Mouse (Mus musculus) cortical plate, adult 2 months (tissue): ENCODE data around the gene Prkcd. TPM values are rescaled to one million over a fixed set of nuclear protein-coding genes. Genes with fewer than 3 reads are reported as not detected.

Source experiments
- H3K27ac ChIP-seq: fragments of 200-500 bp; 2 replicates; pipeline ENCODE4 v1.5.1; 2012; ENCODE audit warnings: low read length, control low read depth, inconsistent platforms; ENCODE audit not compliant: insufficient read depth
- H3K4me1 ChIP-seq: fragments of 200-500 bp; 2 replicates; pipeline ENCODE4 v1.6.1; 2011; ENCODE audit warnings: low read length; ENCODE audit not compliant: control insufficient read depth, insufficient read depth
- H3K4me3 ChIP-seq: fragments of 200-500 bp; 2 replicates; pipeline ENCODE4 v1.5.1; 2011; ENCODE audit warnings: mild to moderate bottlenecking, low read length, control low read depth; ENCODE audit not compliant: insufficient read depth
- CTCF ChIP-seq: fragments of 200-500 bp; IDR thresholded peaks from 2 replicates; pipeline ENCODE4 v1.5.1; 2011; ENCODE audit warnings: mild to moderate bottlenecking, control low read depth, low read length; ENCODE audit not compliant: insufficient read depth; ENCODE audit errors: extremely low read depth
- POLR2A ChIP-seq: fragments of 200-500 bp; IDR thresholded peaks from 2 replicates; pipeline ENCODE4 v1.6.1; 2011; ENCODE audit warnings: mild to moderate bottlenecking, low read length, control low read depth; ENCODE audit not compliant: insufficient read depth; ENCODE audit errors: extremely low read depth
- polyA plus RNA-seq: library from polyadenylated mRNA; depleted of rRNA; stranded (reverse); fragments of >200 nt; gene quantifications from 2 replicates; pipeline ENCODE4 v1.2.3, GENCODE M21; 2012; rRNA removed

The Prkcd gene
- polyA plus RNA-seq, result 17.7 and 19.7 TPM in 2 replicates

DNA sequence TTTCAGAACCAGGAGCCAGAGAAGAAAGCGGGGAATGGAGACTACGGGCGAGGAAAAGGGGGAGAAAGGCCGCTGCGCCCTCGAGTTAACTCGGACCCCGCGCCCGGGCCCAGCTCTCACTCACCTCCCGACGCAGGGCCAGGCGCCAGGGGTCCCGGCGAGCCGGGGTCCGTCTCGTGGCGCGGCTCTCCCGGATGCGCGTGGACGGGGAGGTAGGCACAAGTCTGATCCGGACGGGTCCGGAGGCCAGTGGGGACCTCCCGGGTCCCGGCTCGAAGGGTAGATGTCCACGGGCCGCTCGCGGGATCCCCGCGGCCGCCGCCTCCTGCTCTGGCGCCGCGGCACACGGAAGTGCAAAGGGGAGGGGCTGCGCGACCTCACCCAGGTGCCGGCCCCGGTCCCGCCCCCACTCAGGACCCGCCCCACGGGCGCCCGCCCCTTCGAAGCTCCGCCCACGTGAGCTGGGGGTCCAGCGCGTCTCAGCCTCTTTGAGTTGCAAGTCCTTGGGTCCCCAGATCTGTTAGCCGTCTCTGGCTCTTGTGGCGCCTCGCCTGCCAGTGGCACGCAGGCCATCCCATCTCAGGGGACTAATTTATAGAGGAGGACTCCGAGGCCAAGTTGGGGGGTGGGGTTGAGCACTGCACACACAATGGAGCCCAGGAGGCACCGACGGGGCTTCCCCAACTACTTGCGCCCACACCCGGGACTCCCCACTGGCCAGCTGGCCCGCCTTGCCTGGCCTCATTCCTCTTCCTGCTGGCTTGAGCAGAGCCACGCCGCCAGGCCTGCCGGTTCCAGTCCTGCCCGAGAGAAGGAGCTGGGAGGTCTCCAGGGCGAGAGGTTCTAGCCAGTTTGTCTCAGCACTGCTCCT is at the start of gene Prkcd:
Prkcd (minus strand) TSS at position 355 of the 871 bp plus-strand sequence.
- no peak for TF ChIP-seq POLR2A
- no peak for TF ChIP-seq CTCF
- peak within 1 kb of the TSS; percentile 38 for H3K4me3 ChIP-seq
- 0 out of 2 replicates have a peak within 1 kb of the TSS, but pooled peaks have one; percentile 22 for H3K27ac ChIP-seq
- H3K4me1 ChIP-seq, result peaks cover 4% of the 10 kb centered on the region

DNA sequence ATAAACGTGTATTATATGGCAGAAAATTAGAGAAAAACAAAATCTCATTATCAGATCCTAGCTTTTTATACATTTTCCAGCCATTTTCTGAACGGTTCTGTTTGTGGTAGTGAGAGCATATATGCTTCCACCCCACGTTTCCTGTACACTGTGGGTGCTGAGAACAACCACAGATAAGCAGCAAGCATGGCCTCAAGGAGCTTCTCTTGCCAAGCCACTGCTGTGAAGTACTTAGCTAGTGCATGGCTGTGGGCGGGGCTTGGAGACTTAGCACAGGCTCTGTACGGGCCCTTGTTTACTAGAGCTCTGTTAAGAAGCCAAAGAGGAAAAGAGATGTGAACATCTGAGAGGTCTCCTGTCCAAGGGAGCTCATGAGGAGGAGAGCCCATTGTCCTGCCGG is 48.9 kb upstream of the Prkcd start:
- Histone ChIP-seq H3K4me3 (no peak overlapping the region), H3K4me1 (peaks cover 5% of the 10 kb centered on the region), H3K27ac (no peak overlapping the region)
- no peak for TF ChIP-seq POLR2A
- no peak for TF ChIP-seq CTCF

DNA sequence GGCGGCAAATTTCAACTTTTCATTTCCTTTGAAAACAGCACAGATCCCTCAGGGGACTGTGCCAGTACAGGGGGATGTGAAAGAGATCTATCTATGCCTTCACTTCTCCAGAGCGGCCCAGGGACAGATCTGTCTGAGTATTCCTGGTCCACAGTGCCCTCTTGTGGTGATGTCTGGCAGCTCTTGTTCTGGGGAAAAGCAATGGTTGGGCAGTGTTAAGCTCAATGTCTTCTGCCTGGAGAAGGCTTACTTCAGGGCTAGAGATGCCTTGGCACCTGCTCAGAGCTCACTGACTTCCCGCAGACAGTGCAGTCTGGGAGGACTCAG is 45.9 kb upstream of the Prkcd start:
- Histone ChIP-seq H3K27ac (no peak overlapping the region), H3K4me1 (peaks cover 5% of the 10 kb centered on the region), H3K4me3 (no peak overlapping the region)
- TF ChIP-seq CTCF (peak; percentile 97), POLR2A (no peak)

DNA sequence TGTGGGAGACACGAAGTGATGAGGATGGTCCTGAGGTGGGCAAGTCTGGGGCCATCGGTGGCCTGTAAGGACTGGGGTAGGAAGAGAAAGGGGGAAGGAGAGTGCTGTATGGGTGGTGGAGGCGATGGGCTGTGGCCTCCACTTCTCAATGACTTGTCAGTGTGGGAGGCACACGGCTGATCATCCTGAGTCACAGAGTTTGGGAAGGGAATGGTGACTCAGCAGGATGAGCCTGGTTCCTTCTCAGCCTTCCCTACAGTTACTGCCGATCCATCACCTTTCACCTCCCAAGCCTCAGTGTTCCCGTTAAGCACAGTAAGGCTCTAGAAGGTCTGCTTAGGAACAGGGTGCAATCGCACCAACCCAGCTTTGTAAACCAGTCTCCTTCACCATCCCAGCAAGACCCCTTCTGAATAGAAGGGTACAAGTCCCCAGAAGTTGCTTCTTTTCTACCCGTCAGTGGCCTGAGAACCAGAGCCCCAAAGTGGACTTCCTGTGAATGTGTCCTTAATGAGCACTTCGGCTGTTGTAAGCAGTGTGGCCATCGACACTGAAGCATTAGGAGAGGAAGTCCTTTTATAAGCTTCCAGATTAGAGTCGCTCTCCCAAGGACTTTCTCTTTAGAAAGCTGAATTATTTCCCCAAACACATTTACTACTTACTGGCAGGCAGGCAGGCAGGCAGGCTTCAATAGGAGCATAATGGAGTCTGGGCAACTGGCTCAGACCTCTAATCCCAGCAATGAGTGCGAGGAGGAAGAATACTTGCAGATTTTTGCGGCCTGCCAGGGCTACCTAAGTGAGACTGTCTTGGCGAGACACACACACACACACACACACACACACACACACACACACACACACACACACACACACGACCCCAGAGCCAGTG is 45.3 kb upstream of the Prkcd start:
- peaks cover 5% of the 10 kb centered on the region for H3K4me1 ChIP-seq
- H3K4me3 ChIP-seq, result no peak overlapping the region
- H3K27ac ChIP-seq, result peak overlapping the region; percentile 85; the same call in 1 of the 2 replicates
- TF ChIP-seq CTCF (no peak), POLR2A (no peak)

DNA sequence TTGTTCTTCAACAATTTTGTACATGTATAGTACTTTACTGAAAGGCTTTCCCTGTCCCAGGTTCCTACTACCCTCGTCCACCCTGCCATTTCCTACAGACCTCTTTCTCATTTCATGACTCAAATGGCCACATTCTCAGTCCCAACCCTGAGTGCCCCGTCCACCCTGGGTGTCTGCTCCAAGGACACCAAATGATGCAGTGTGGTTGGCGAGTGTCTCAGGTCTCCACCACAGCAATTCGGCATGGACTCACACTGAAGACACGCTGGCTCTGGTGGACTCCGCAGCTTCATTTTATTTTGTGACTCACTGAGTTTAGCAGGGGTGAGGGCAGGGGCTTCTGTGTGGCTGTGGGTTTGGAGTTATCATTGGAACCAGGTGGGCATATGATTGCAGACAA is 44.2 kb upstream of the Prkcd start:
- Histone ChIP-seq H3K4me1 (peaks cover 5% of the 10 kb centered on the region), H3K4me3 (no peak overlapping the region), H3K27ac (no peak overlapping the region)
- TF ChIP-seq CTCF (no peak), POLR2A (no peak)

DNA sequence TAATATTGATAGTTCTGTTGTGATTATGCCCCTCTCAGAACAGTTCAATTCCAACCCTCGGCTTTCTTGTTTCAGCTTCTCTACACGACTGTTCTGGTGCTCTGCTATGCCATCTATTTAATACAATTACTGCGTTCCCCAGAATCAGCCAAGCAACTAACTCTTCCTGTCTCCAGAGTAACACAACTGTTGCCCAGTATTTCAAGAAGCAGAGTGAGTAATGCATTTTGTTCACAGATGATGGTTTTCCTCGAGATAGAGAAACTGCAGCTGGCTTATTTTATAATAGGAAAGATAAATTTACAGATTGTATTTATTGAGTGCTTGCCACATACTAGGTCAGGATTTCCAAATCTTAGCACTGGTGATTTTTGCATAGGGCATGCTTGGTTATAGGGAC is 40.6 kb upstream of the Prkcd start:
- TF ChIP-seq CTCF (no peak), POLR2A (no peak)
- Histone ChIP-seq H3K4me3 (no peak overlapping the region), H3K4me1 (peaks cover 5% of the 10 kb centered on the region), H3K27ac (no peak overlapping the region)

DNA sequence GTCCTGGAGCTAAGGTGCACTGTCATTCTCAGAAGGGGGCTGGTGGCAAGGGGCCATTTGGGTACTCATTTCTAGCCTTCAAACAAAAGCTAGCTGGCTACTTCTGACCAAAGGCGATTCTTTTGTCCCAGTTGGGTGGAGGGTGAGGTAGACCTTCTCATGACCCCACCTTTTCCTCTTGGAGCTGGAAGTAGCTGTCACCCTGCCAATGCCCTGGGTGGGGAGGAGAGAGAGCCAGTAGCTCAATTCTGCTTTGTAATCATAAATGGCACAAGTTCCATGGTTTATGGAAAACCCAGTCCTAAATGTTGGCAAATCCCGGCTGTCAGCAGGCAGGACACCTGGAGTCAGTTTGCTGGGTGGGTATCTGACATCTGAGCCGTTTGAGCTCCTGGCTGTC is 40.1 kb upstream of the Prkcd start:
- Histone ChIP-seq H3K27ac (no peak overlapping the region), H3K4me3 (no peak overlapping the region), H3K4me1 (peaks cover 2% of the 10 kb centered on the region)
- TF ChIP-seq CTCF, result no peak
- TF ChIP-seq POLR2A, result no peak

DNA sequence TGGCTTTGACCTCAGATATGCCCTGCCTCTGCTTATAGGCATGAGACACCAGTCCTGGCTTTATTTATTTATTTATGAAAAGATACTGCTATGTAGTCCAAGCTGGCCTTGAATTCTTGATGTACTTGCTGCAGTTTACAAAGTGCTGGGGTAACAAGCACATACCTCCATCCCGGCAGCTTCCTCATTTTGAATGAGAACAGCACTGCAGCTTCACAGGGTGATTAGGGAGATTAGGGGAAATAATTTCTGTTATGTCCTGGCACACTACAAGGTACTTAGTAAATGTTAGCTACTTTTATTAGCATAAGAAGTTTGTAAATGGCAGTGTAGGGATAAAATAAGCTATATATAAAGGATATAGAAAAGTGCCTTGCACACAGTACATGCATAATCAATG is 29.5 kb upstream of the Prkcd start:
- Histone ChIP-seq H3K4me1 (no peaks in the 10 kb centered on the region), H3K27ac (no peak overlapping the region), H3K4me3 (no peak overlapping the region)
- TF ChIP-seq POLR2A (no peak), CTCF (no peak)

DNA sequence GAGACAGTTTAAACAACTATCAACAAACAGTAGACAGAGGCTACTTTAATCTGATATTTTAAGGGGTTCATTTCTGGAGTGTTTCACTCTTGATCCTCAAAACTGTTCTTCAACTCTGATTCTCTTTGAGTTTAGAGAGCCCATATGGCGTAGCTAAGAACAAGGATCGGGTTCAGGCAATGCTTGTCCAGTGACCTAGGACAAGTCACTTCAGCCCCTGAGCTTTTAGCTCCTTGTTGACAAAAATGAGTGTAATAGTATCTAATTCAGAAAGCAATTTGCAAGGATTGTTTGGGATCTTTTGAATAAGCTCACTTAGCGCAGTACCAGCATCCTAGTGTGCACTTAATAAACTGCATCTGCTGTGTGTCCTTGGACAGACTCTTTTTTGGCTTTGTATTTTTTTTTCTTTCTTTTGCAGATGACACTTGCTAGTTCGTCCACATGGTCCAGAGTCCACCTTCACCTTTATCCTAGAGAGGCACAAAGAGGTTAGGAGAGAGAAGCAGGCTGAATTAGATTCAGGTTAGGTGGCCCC is 28.8 kb upstream of the Prkcd start:
- H3K27ac ChIP-seq, result no peak overlapping the region
- no peak for TF ChIP-seq POLR2A
- TF ChIP-seq CTCF, result no peak
- peak overlapping the region; percentile 59 for H3K4me3 ChIP-seq
- H3K4me1 ChIP-seq, result no peaks in the 10 kb centered on the region
